Mouse (Mus musculus): ENCODE data around the gene Strn. TPM values are rescaled to one million over a fixed set of nuclear protein-coding genes. Genes with fewer than 3 reads are reported as not detected.

The Strn gene
- polyA plus RNA-seq (2012), result 2.0 and 2.8 TPM in 2 replicates

GRCm38 (mm10) chr17:78737096-78737495 is at the start of gene Strn:
Gene Strn (minus strand): TSS chr17:78737196.

Other genes with a start within 250 kb of the Strn start
- 0.75 and 1.1 TPM in 2 replicates for gene Vit, start 229.1 kb downstream of the Strn start, polyA plus RNA-seq (2012)
- 1.8 TPM in 2 replicates for gene Heatr5b, start 98.2 kb upstream of the Strn start, polyA plus RNA-seq (2012)
- gene Gpatch11, start 98.4 kb upstream of the Strn start, polyA plus RNA-seq (2012), result 1.1 and 1.2 TPM in 2 replicates
- gene Eif2ak2, start 145.4 kb upstream of the Strn start, polyA plus RNA-seq (2012), result 8.9 and 10.0 TPM in 2 replicates
- gene Sult6b1, start 169.8 kb upstream of the Strn start, polyA plus RNA-seq (2012), result not detected in 2 replicates
- gene Cebpzos, start 179.3 kb upstream of the Strn start, polyA plus RNA-seq (2012), result 5.0 and 6.2 TPM in 2 replicates
- 37.7 and 48.4 TPM in 2 replicates for gene Cebpz, start 199.9 kb upstream of the Strn start, polyA plus RNA-seq (2012)
- 1.9 and 2.1 TPM in 2 replicates for gene Ndufaf7, start 199.9 kb upstream of the Strn start, polyA plus RNA-seq (2012)

All from megakaryocyte-erythroid progenitor cell, adult 5 weeks (primary cell).